Mouse (Mus musculus): Measurements from ENCODE around the gene Sv2a. TPM values are rescaled to one million over a fixed set of nuclear protein-coding genes. Genes with fewer than 3 reads are reported as not detected.

Sv2a gene
- 19.2 and 20.4 TPM in 2 replicates for polyA plus RNA-seq (2012; rRNA removed)

DNA sequence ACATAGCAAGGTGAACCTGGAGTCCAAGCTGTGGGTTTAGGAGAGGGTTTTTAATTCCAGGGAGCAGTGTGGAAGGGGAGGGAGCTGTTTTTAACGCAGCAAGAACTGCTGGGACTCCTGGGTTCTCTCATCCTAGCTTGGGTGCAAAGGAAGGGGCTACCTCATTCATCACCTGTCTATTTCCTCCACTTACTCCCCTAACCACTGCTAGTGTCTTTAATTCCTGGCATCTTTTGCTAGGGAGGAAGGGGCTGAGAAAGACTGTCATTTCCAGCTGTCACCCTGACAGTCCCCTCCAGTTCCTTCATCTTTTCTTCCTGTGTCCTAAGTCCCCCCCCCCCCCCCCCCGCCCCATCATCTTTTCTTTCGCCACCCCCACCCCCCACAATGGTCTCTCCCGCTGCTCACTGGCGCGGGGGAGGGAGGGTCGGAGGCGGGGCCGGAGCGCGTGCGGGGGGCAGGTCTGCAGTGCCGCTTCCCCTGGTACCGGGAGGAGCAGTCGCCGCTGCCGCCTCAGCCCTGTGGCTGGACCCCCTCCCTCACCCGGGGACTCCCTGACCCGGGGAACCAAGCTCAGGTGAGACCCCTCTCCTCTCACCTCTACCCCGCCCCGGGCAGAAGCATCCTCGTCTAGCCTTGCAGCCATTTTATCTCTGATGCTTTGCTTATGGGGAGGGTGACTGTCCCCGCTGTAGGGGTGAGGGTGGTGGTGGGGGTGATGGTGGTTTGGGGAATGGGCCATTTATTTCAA lies at the start of gene Sv2a:
Gene Sv2a (plus strand): TSS at position 425 of the 751 bp plus-strand sequence.

GRCm38 (mm10) chr3:96161869-96162840 lies 18.8 kb upstream of the Sv2a start, which contains the start of gene Mtmr11:
Gene Mtmr11 (plus strand): TSS chr3:96162004.

GRCm38 (mm10) chr3:96172197-96173178 lies 8.5 kb upstream of the Sv2a start, which contains the start of gene Sf3b4:
Gene Sf3b4 (plus strand): TSS chr3:96172332.

DNA sequence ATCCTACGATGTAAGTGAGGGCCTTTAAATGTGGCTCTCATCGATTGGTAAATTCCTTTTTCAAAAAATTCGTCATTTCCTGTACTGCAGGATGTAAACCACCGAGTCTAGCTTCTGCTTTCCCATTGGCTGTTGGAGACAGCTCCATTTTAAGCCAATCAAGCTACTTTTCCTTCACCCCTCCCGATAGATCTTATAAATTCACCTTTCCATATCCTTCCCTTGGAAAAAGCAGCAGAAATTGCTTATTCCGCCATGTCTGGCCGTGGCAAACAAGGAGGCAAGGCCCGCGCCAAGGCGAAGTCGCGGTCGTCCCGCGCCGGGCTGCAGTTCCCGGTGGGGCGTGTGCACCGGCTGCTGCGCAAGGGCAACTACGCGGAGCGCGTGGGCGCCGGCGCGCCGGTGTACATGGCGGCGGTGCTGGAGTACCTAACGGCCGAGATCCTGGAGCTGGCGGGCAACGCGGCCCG lies 38.7 kb downstream of the Sv2a start, which contains the start of the genes Bola1 and Hist2h2ab:
Gene Bola1 (minus strand): TSS at position 49 of the 470 bp plus-strand sequence.
Gene Hist2h2ab (plus strand): TSS at position 205 of the 470 bp plus-strand sequence.

GRCm38 (mm10) chr3:96220765-96221639 lies 40.1 kb downstream of the Sv2a start, which contains the start of the genes Hist2h2ac and Hist2h2be:
Gene Hist2h2ac (minus strand): TSS chr3:96220880.
Gene Hist2h2be (plus strand): TSS chr3:96221119.

DNA sequence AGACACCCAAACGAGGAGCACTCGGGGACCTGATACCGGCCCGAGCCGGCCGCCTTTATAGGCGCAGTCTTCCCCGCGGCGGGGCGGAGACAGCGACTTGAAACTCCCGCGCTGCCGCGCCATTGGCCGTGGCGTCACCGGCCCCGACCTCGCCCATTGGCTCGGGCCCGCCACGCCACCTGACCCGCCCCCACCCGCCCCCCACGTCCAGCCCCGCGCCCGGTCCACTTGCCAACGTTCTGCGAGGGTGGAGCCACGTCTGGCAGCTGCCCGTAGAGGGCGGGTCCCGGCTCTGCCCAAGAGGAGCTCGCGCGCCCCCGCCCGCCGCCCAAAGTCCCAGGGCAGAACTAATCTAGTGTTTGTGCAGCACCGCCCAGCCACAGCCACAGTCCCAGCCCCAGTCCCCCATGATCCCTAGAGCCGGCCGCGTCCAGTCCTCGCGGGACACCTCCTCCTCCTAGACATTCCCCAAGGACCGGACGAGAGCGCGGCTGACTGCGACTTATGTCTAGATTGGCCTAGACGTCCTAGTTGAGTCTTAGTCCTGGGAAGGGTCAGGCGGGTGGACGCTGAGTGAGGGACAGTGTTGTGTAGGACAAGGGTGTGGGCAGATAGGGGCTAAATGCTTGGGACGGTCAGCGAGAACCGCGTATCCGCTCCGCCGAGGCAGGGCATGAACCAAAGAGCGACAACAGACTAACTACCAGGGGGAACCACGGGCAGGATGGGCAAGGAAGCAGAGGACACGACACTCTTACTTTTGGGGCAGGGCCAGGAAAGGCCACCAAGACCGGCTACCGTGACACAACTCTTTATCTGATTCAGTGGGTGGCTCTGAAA lies 58.2 kb downstream of the Sv2a start, which contains the start of gene Hist2h3c2:
Gene Hist2h3c2 (minus strand): TSS at position 174 of the 840 bp plus-strand sequence.

DNA sequence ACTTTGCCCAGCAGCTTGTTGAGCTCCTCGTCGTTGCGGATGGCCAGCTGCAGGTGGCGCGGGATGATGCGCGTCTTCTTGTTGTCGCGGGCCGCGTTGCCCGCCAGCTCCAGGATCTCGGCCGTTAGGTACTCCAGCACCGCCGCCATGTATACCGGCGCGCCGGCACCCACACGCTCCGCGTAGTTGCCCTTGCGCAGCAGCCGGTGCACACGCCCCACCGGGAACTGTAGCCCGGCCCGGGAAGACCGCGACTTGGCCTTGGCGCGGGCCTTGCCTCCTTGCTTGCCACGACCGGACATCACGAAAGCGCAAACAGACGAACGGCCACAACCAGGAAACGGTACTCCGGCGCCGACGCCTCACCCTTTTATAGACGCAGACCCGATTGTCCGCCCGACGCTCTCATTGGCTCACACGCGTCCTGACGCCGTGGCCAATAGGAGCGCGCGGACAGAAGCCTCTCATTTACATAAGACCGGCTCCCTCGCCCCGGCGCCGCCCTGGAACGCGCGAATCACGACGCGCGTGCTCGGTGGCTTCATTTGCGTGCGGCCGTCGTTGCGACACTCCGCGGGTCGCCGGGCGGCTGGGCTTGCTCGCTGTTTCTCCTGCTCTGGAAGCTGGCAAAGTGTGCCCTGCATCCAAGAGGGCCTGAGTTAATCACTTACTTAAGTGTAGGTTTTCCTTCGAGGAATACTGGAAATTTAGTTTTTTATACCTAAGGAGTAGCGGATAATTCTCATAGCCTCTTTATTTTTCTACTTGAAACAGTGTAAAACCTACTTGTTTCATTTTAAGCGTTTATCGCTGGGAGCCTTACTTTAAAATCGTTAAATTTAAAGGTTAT lies 59.2 kb downstream of the Sv2a start, which contains the start of gene Hist2h2aa2:
Gene Hist2h2aa2 (minus strand): TSS at position 328 of the 850 bp plus-strand sequence.

Other genes starting within 250 kb of the Sv2a start
- gene Plekho1, start 185.2 kb upstream of the Sv2a start, polyA plus RNA-seq (2012; rRNA removed), result 187 and 193 TPM in 2 replicates
- gene Vps45, start 122.7 kb upstream of the Sv2a start, polyA plus RNA-seq (2012; rRNA removed), result 18.4 and 30.4 TPM in 2 replicates
- gene Otud7b, start 76.6 kb upstream of the Sv2a start, polyA plus RNA-seq (2012; rRNA removed), result 14.9 and 18.9 TPM in 2 replicates
- gene Mtmr11, start 19.1 kb upstream of the Sv2a start, polyA plus RNA-seq (2012; rRNA removed), result 7.7 and 18.9 TPM in 2 replicates
- gene Sf3b4, start 8.8 kb upstream of the Sv2a start, polyA plus RNA-seq (2012; rRNA removed), result 70.9 and 110 TPM in 2 replicates
- gene Bola1, start 38.6 kb downstream of the Sv2a start, polyA plus RNA-seq (2012; rRNA removed), result 54.1 and 66.8 TPM in 2 replicates
- gene Hist2h2ab, start 38.7 kb downstream of the Sv2a start, polyA plus RNA-seq (2012; rRNA removed), result 2.2 and 20.1 TPM in 2 replicates
- 12.5 and 13.4 TPM in 2 replicates for gene Hist2h2ac, start 39.7 kb downstream of the Sv2a start, polyA plus RNA-seq (2012; rRNA removed)
- 11.2 and 12.1 TPM in 2 replicates for gene Hist2h2be, start 40.0 kb downstream of the Sv2a start, polyA plus RNA-seq (2012; rRNA removed)
- gene Hist2h3c2, start 58.0 kb downstream of the Sv2a start, polyA plus RNA-seq (2012; rRNA removed), result 46.9 and 104 TPM in 2 replicates
- gene Hist2h2aa2, start 59.1 kb downstream of the Sv2a start, polyA plus RNA-seq (2012; rRNA removed), result 4.9 and 34.3 TPM in 2 replicates
- 15.4 and 49.6 TPM in 2 replicates for gene Hist2h2aa1, start 64.3 kb downstream of the Sv2a start, polyA plus RNA-seq (2012; rRNA removed)
- gene Hist2h3c1, start 65.5 kb downstream of the Sv2a start, polyA plus RNA-seq (2012; rRNA removed), result not detected in 2 replicates
- 9.1 and 16.1 TPM in 2 replicates for gene Hist2h4, start 82.2 kb downstream of the Sv2a start, polyA plus RNA-seq (2012; rRNA removed)
- 87.7 and 152 TPM in 2 replicates for gene Hist2h3b, start 87.5 kb downstream of the Sv2a start, polyA plus RNA-seq (2012; rRNA removed)
- 15.3 and 21.5 TPM in 2 replicates for gene Hist2h2bb, start 88.6 kb downstream of the Sv2a start, polyA plus RNA-seq (2012; rRNA removed)
- gene Fcgr1, start 112.8 kb downstream of the Sv2a start, polyA plus RNA-seq (2012; rRNA removed), result 1.9 and 2.0 TPM in 2 replicates